Mouse (Mus musculus): ENCODE measurements at regions not wholly inside any gene's neighbourhood (a gene's known extent, or its start where the extent isn't known, plus 50 kb on each side); places are given as distances from the start of the nearest gene placed in this dataset.

- TF ChIP-seq POLR2A (IDR thresholded peaks at IDR 0.05; ENCODE audit: insufficient read depth, low read depth, low read length) = no peak
- no peak for TF ChIP-seq CTCF (IDR thresholded peaks at IDR 0.05)
Measured at GRCm38 (mm10) chr3:52926549-52926948, 90.5 kb downstream of the Cog6 start.
